Mouse (Mus musculus) megakaryocyte, embryonic 14.5 days (primary cell): ENCODE measurements at regions not wholly inside any gene's neighbourhood (a gene's known extent, or its start where the extent isn't known, plus 50 kb on each side); places are given as distances from the start of the nearest gene placed in this dataset.

Source experiments
- FLI1 ChIP-seq: IDR thresholded peaks from 2 replicates; pipeline ENCODE4 v1.6.1; 2012; ENCODE audit warnings: low read length, inconsistent platforms, mixed read lengths
- GATA1 ChIP-seq: IDR thresholded peaks from 3 replicates; pipeline ENCODE4 v1.6.1; 2012; ENCODE audit warnings: mixed read lengths, low read length, inconsistent platforms, borderline replicate concordance

DNA sequence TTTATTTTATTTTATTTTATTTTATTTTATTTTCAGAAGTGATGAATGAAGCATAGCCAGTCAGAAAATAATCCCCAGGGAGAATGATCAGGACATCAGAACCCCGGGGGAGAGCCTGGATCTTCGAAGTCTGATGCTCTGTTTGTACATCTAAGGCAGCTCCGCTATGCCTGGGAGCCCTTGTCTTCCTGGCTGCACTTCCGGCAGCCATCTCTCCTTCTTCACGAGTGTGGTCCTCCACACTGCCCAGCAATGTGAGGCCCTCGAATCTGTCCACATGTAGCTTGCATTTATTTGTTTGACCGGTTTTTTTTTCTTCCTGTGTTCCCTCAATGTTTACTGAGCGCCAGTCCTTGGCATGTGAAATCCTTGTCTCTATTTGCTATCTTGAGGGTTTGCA lies 95.9 kb downstream of the Vcpkmt start:
- no peak for TF ChIP-seq GATA1
- no peak for TF ChIP-seq FLI1
